Mouse (Mus musculus) stomach, embryonic 14.5 days (tissue): ENCODE data around the gene Pole3. TPM values are rescaled to one million over a fixed set of nuclear protein-coding genes. Genes with fewer than 3 reads are reported as not detected.

Experiments
- ATAC-seq: fragments of 200-750 bp; cut with Nextera tagmentation; 2 replicates; pipeline ENCODE4 v1.8.0; 2017; ENCODE audit warnings: low read depth, moderate TSS enrichment; ENCODE audit not compliant: insufficient number of reproducible peaks, insufficient read depth, low FRiP score
- H3K27ac ChIP-seq: fragments of 300-500 bp; sonication (generic); 2 replicates; pipeline ENCODE4 v1.5.1; 2014; ENCODE audit warnings: mild to moderate bottlenecking, low read length, moderate library complexity, mixed read lengths
- H3K27me3 ChIP-seq: fragments of 300-500 bp; sonication (generic); 2 replicates; pipeline ENCODE4 v1.6.1; 2014; ENCODE audit warnings: low read length, control low read depth, mixed read lengths; ENCODE audit not compliant: control insufficient read depth, insufficient read depth
- H3K36me3 ChIP-seq: fragments of 300-500 bp; sonication (generic); 2 replicates; pipeline ENCODE4 v1.6.1; 2014; ENCODE audit warnings: mild to moderate bottlenecking, control low read depth, low read length, moderate library complexity, mixed read lengths; ENCODE audit not compliant: control insufficient read depth, insufficient read depth
- H3K4me1 ChIP-seq: fragments of 300-500 bp; sonication (generic); 2 replicates; pipeline ENCODE4 v1.6.1; 2014; ENCODE audit warnings: low read length, control low read depth, mixed read lengths; ENCODE audit not compliant: control insufficient read depth, insufficient read depth
- H3K4me2 ChIP-seq: fragments of 300-500 bp; sonication (generic); replicated peaks from 2 replicates; pipeline ENCODE4 v1.6.1; 2014; ENCODE audit warnings: low read depth, low read length, control low read depth
- H3K4me3 ChIP-seq: fragments of 300-500 bp; sonication (generic); 2 replicates; pipeline ENCODE4 v1.5.1; 2014; ENCODE audit warnings: low read depth, low read length, control low read depth
- H3K9ac ChIP-seq: fragments of 300-500 bp; sonication (generic); replicated peaks from 2 replicates; pipeline ENCODE4 v1.6.1; 2014; ENCODE audit warnings: low read depth, mild to moderate bottlenecking, control low read depth, low read length, moderate library complexity, mixed read lengths
- H3K9me3 ChIP-seq: fragments of 300-500 bp; sonication (generic); 2 replicates; pipeline ENCODE4 v1.6.1; 2016; ENCODE audit warnings: low read depth, low read length, control low read depth; ENCODE audit not compliant: control insufficient read depth
- WGBS: fragments of 180-500 bp; shearing (Covaris S2); extraction: QIAGEN DNeasy Blood & Tissue Kit; methylation state at CpG from one replicate; pipeline ENCODE4 v1.1.7; 2014; 5-methylcytosine and 5-hydroxymethylcytosine counted together
- polyA plus RNA-seq: library from polyadenylated mRNA; unstranded; fragments of >200 nt; fragmentation: Nextera tagmentation; extraction: Ambion mirVana; gene quantifications from 2 replicates; pipeline ENCODE4 v1.2.1, GENCODE M21; 2014

Gene Pole3
- polyA plus RNA-seq = 73.5 and 79.8 TPM in 2 replicates

DNA sequence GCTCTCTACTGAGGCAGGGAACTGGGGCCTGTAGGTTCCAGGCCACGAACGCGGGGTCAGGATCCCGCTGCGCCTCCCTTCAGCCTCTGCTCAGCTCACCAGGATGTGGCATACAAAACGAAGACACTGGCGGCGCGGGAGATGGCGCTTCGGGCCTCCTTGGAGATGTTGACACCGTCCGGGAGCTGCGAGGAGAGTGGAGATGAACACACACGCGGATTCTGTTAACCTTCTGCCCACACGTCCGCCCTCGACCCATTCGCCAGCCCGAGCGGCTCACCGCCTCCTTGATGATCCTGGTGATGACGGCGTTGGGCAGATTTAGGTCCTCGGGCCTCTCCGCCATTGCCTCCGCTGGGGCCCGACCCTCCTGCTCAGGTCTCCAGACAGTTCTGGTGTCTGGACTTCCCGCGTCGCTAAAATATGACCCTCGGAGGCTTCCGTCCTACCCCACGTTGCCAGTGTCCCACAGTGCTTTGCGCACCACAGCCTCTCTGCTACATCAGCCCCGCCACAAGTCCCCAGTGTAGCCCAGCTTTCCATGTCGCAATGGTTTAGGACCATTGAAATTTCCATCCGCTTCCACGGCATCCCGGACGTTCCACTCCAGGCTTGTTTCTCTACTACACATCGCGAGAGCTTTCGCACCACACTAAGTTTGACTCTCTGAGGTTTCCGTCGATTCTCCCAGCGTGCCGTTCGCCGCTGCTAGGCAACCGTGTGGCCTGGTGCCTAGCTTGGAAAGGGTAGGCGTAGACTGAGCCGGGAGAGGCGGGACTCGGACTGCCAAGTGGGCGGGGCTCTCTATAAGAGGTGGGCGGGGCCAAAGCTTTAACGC, at the start of gene Pole3, which contains the start of gene 4933430I17Rik:
Pole3 (minus strand) TSS at position 418 of the 838 bp plus-strand sequence.
4933430I17Rik (plus strand) TSS at position 719 of the 838 bp plus-strand sequence.
- Histone ChIP-seq H3K27me3 (no peaks in the 10 kb centered on the region), H3K4me2 (peak within 1 kb of the TSS; percentile 88), H3K9ac (peak within 1 kb of the TSS; percentile 77), H3K9me3 (no peaks in the 10 kb centered on the region), H3K4me3 (peak within 1 kb of the TSS; percentile 70), H3K27ac (peak within 1 kb of the TSS; percentile 91; the same call in 1 of the 2 replicates), H3K36me3 (peaks cover 8% of the 10 kb centered on the region), H3K4me1 (peaks cover 7% of the 10 kb centered on the region; the same call in 1 of the 2 replicates)
- peak; percentile 99 for ATAC-seq
- WGBS = under 1% methylated on average over 59 of the region's 59 CpGs

DNA sequence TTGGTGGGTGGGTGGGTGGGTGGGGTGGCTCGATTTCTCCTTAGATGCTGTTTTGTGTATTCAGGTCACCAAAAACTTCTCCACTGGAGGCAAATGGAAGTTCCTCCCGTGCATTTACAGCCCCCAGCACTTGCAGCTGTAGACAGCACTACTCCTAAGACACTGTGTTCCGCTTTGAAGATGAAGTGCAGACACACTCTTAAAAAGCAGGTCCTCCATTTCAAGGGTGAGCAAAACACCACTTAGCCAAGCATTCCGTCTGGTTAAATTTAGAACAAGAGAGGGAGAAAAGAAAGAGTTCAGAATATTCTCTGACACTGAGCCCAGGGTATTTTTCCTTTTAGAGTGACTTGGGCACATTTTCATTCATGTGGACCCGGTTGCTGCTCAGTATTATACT, 45.2 kb upstream of the Pole3 start:
- H3K4me3 ChIP-seq = no peak overlapping the region
- 0 out of 2 replicates have a peak overlapping the region, but pooled peaks have one; percentile 27 for H3K27ac ChIP-seq
- 58% methylated on average over 5 of the region's 5 CpGs for WGBS
- H3K27me3 ChIP-seq = no peaks in the 10 kb centered on the region
- no peaks in the 10 kb centered on the region for H3K36me3 ChIP-seq
- H3K9me3 ChIP-seq = 0 out of 2 replicates have a peak, but pooled peaks cover 3% of the 10 kb centered on the region
- H3K9ac ChIP-seq = no peak overlapping the region
- peaks cover 9% of the 10 kb centered on the region; the same call in 1 of the 2 replicates for H3K4me1 ChIP-seq
- ATAC-seq = no peak
- H3K4me2 ChIP-seq = no peak overlapping the region

DNA sequence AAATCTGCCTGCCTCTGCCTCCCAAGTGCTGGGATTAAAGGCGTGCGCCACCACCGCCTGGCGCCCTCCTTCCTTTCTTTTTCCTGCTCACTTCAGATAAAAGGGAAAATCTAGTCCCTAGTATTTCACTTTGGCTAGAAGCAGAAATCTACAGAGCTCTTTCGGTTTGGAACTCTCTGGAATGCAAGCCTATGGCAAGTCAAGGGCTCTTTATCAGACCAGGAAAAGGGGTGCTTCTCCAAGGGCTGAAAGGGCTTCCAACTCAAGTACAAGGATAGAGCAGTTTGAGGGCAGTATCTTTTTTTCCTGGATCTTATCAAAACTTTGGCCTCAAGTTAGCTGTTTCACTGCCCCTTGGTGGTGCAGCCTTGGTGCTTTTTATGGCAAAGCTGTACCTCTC, 44.7 kb upstream of the Pole3 start:
- no peak overlapping the region for H3K27ac ChIP-seq
- 90% methylated on average over 5 of the region's 5 CpGs for WGBS
- no peak overlapping the region for H3K9ac ChIP-seq
- H3K4me3 ChIP-seq = no peak overlapping the region
- H3K27me3 ChIP-seq = no peaks in the 10 kb centered on the region
- H3K4me1 ChIP-seq = peaks cover 9% of the 10 kb centered on the region; the same call in 1 of the 2 replicates
- no peak for ATAC-seq
- H3K4me2 ChIP-seq = no peak overlapping the region
- 0 out of 2 replicates have a peak, but pooled peaks cover 3% of the 10 kb centered on the region for H3K9me3 ChIP-seq
- no peaks in the 10 kb centered on the region for H3K36me3 ChIP-seq

DNA sequence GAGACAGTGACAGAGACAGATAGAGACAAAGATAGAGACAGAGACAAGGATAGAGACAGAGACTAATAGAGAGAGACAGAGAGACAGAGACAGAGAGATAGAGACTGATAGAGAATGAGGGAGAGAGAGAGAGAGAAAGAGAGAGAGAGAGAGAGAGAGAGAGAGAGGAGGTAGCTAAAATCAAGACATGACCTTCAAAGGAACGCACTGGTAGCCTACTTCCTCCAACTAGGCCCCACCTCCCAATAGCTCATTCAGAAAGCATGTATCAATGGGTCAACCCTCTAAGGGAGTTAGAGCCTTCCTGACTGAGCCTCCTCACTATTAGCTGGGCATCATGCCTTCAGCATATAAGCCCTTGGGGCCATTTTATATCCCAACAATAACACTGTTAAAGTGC, 43.5 kb upstream of the Pole3 start:
- H3K27ac ChIP-seq = no peak overlapping the region
- WGBS = 94% methylated on average over 1 of the region's 1 CpGs
- H3K9me3 ChIP-seq = 0 out of 2 replicates have a peak, but pooled peaks cover 3% of the 10 kb centered on the region
- no peak for ATAC-seq
- peaks cover 9% of the 10 kb centered on the region; the same call in 1 of the 2 replicates for H3K4me1 ChIP-seq
- H3K4me2 ChIP-seq = no peak overlapping the region
- H3K9ac ChIP-seq = no peak overlapping the region
- H3K27me3 ChIP-seq = no peaks in the 10 kb centered on the region
- H3K4me3 ChIP-seq = no peak overlapping the region
- H3K36me3 ChIP-seq = no peaks in the 10 kb centered on the region

DNA sequence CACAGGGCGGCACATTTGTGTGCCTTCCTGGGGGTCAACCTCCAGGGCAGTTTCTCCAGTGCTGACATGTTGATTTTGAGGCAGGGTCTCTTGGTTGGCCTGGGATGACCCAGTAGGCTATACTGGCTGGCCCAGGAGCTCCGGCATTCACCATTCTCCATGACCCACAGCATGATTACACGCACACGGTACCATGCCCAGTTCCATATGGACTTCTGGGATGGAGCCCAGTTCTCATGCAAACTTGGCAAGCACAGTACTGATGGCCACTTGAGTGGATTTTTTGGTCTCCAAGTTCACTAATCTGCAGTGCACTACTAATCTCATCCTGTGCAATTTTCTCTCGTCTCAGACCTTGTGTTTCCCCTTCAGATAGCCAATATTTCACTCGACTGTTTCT, 42.8 kb upstream of the Pole3 start:
- no peak for ATAC-seq
- no peaks in the 10 kb centered on the region for H3K9me3 ChIP-seq
- WGBS = 82% methylated on average over 6 of the region's 6 CpGs
- H3K27me3 ChIP-seq = no peaks in the 10 kb centered on the region
- H3K4me1 ChIP-seq = peaks cover 9% of the 10 kb centered on the region; the same call in 1 of the 2 replicates
- H3K27ac ChIP-seq = no peak overlapping the region
- no peak overlapping the region for H3K4me3 ChIP-seq
- no peaks in the 10 kb centered on the region for H3K36me3 ChIP-seq
- H3K4me2 ChIP-seq = no peak overlapping the region
- H3K9ac ChIP-seq = no peak overlapping the region

DNA sequence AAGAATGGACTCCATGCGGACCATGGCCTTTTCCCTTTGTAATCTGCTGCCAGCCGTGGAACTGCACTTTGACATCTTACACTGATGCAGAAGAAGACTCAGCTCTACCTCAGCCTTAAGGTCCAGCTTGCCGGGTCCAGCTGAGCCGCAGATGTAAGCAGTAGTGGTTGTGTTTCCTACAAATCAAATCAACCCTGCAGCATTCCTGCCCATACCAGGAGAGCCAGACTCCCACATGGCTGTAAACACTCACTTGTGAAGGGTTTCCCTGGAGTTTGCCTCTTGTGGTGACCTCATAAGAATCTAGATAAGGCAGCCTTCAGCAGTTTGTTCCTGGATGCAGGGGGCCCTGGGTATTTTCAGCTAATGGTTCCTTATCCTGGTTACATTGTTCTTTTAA, 41.7 kb upstream of the Pole3 start:
- Histone ChIP-seq H3K36me3 (no peaks in the 10 kb centered on the region), H3K4me1 (peaks cover 9% of the 10 kb centered on the region; the same call in 1 of the 2 replicates), H3K27ac (no peak overlapping the region), H3K4me3 (no peak overlapping the region), H3K9me3 (no peaks in the 10 kb centered on the region), H3K4me2 (no peak overlapping the region), H3K9ac (no peak overlapping the region), H3K27me3 (no peaks in the 10 kb centered on the region)
- ATAC-seq = no peak
- 64% methylated on average over 4 of the region's 4 CpGs for WGBS

DNA sequence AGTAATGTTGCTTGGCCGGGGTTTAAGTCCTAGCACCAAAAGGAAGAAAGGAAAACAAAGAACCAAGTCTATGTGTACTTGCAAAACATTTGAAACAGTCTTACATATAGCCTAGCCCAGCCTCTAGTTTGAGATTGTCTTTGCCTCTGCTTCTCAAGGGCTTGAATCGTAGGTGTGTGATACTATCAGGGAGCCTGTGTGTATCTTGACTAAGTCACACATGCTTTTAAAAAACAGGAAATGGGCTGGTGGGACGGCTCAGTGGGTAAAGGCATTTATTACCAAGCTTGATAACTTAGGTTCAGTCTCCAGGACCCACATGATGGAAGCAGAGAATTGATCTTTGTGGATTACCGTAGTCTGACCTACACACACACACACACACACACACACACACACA, 37.1 kb upstream of the Pole3 start:
- 68% methylated on average over 4 of the region's 4 CpGs for WGBS
- Histone ChIP-seq H3K9me3 (no peaks in the 10 kb centered on the region), H3K9ac (no peak overlapping the region), H3K4me3 (no peak overlapping the region), H3K4me1 (peaks cover 4% of the 10 kb centered on the region; the same call in 1 of the 2 replicates), H3K27ac (no peak overlapping the region), H3K27me3 (no peaks in the 10 kb centered on the region), H3K4me2 (no peak overlapping the region), H3K36me3 (no peaks in the 10 kb centered on the region)
- no peak for ATAC-seq

DNA sequence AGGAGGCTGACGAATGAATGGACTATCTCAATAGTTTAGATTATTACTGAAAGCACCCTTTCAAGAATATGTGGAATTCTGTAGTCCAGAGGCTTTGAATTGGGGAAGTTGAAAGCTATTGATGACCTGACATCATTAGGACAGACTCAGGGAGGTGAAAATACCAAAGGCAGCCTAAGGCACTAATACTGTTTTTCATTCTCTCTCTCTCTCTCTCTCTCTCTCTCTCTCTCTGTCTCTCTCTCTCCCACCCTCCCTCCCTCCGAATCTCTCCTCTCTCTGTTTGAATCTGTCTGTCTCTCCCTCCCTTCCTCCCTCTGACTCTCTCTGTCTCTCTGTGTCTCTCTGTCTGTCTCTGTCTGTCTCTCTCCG, 36.7 kb upstream of the Pole3 start:
- H3K27ac ChIP-seq = no peak overlapping the region
- no peaks in the 10 kb centered on the region for H3K27me3 ChIP-seq
- no peaks in the 10 kb centered on the region for H3K36me3 ChIP-seq
- H3K9ac ChIP-seq = no peak overlapping the region
- peaks cover 2% of the 10 kb centered on the region; the same call in 1 of the 2 replicates for H3K4me1 ChIP-seq
- H3K4me2 ChIP-seq = no peak overlapping the region
- H3K9me3 ChIP-seq = no peaks in the 10 kb centered on the region
- ATAC-seq = no peak
- WGBS = 45% methylated on average over 3 of the region's 3 CpGs
- H3K4me3 ChIP-seq = no peak overlapping the region
